8 mouse cellular contexts compared by ENCODE assay signal in the genomic region with DNA sequence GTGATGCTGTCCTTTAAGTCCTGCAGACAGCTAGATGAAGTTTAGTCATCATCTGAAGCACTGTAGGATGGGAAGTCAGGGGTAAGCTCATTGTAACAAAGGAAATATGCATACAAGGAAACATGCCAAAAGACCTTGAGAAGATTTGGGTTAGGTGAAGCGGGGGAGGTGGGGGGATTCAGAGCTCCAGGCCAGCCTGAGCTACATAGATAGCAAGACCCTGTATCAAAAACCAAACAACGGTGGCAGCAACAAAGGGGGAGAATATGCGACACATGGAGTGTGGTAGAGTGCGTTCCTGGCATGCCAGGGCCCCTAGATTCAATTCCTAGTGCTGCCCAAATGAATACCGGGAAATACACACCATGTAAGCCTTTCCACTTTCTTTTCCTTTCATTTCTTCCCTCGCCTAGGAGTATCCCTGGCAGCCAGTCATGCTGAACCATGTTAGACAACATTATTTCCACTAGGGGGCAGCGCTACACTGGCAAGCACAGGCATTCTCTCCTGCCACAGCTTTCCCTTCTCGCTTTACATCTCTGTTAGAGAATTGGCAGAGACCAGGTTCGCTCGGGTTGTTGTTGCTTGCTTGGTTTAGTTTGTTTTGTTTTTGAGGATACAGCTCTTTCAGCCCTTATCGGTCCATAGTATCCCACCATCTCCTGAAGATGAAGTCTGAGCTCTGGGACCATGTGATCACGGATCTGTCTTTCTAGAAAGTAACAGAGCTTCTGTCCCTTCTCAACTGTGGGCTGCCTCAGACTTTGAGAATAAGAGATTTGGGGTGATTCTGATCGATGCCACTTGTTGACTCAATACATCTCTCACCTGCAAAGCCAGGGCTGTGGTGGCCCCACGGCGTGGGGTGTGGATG. TPM values are rescaled to one million over a fixed set of nuclear protein-coding genes. Genes with fewer than 3 reads are reported as not detected.
DNase-seq lines count a peak whose midpoint lies in the region; ATAC-seq and TF ChIP-seq lines count a peak whose summit lies in the region.

No protein-coding gene starts in this region.

- peak; percentile 71; the same call in 1 of the 2 replicates for ATAC-seq in forebrain, embryonic 11.5 days (replicated peaks; ENCODE audit: low FRiP score)
- ATAC-seq in heart, embryonic 16.5 days (replicated peaks; ENCODE audit: extremely low read depth, insufficient read depth, low FRiP score): 0 out of 2 replicates have a peak, but pooled peaks have one; percentile 37
- no peak for ATAC-seq in liver, embryonic 12.5 days
- ATAC-seq in monocyte, adult 5-6 weeks (replicated peaks; ENCODE audit: insufficient number of reproducible peaks, low FRiP score, low TSS enrichment, poor library complexity, severe bottlenecking): peak; percentile 60; the same call in 1 of the 2 replicates

- no peaks in the 10 kb centered on the region for H3K79me2 ChIP-seq in MEL (ENCODE audit: control insufficient read depth, insufficient read depth, low read length, poor library complexity)

- peak overlapping the region; percentile 31 for H3K9ac ChIP-seq in MEL (ENCODE audit: control insufficient read depth, low read depth, low read length, poor library complexity, severe bottlenecking)
- H3K9ac ChIP-seq in forebrain, embryonic 11.5 days (ENCODE audit: low read length): no peak overlapping the region
- H3K9ac ChIP-seq in heart, embryonic 16.5 days (ENCODE audit: low read length): no peak overlapping the region
- H3K9ac ChIP-seq in liver, embryonic 12.5 days: no peak overlapping the region

- H3K27me3 ChIP-seq in MEL (ENCODE audit: control insufficient read depth in 1 of 2, insufficient read depth in 2 of 2, low read length in 2 of 2): no peaks in the 10 kb centered on the region
- peaks cover 5% of the 10 kb centered on the region for H3K27me3 ChIP-seq in forebrain, embryonic 11.5 days (ENCODE audit: control insufficient read depth, insufficient read depth, low read length)
- no peaks in the 10 kb centered on the region for H3K27me3 ChIP-seq in heart, embryonic 16.5 days (ENCODE audit: control insufficient read depth, insufficient read depth, low read length)
- peaks cover 13% of the 10 kb centered on the region; the same call in 1 of the 2 replicates for H3K27me3 ChIP-seq in liver, embryonic 12.5 days (replicated peaks)

- TF ChIP-seq CTCF in MEL (IDR thresholded peaks at IDR 0.05 in 2 of 3, conservative IDR thresholded peaks at IDR 0.05 in 1 of 3; ENCODE audit: control insufficient read depth in 1 of 3, insufficient read depth in 1 of 3, low read depth in 2 of 3, low read length in 3 of 3, poor library complexity in 1 of 3, severe bottlenecking in 1 of 3): peak; percentile 81 to 88 (median 83)

- H3K4me1 ChIP-seq in MEL (ENCODE audit: control insufficient read depth in 1 of 2, insufficient read depth in 2 of 2, low read length in 2 of 2): peaks cover 0 to 3% of the 10 kb centered on the region in 2 experiments; a peak in 1 of 4 replicates
- H3K4me1 ChIP-seq in forebrain, embryonic 11.5 days (replicated peaks; ENCODE audit: control insufficient read depth, insufficient read depth, low read length): 0 out of 2 replicates have a peak, but pooled peaks cover 4% of the 10 kb centered on the region
- H3K4me1 ChIP-seq in heart, embryonic 16.5 days (ENCODE audit: control insufficient read depth, insufficient read depth, low read length): peaks cover 14% of the 10 kb centered on the region
- peaks cover 11% of the 10 kb centered on the region for H3K4me1 ChIP-seq in liver, embryonic 12.5 days

- WGBS in forebrain, embryonic 11.5 days: 24% methylated on average over 15 of the region's 15 CpGs
- WGBS in heart, embryonic 16.5 days: 21% methylated on average over 15 of the region's 15 CpGs
- WGBS in liver, embryonic 12.5 days (ENCODE audit: insufficient replicate concordance): 21% methylated on average over 15 of the region's 15 CpGs

- no peaks in the 10 kb centered on the region for H3K9me3 ChIP-seq in MEL (replicated peaks; ENCODE audit: insufficient read depth, low read length)
- H3K9me3 ChIP-seq in forebrain, embryonic 11.5 days (ENCODE audit: control insufficient read depth, low read length): no peaks in the 10 kb centered on the region; the same call in 1 of the 2 replicates
- H3K9me3 ChIP-seq in heart, embryonic 16.5 days (replicated peaks; ENCODE audit: control insufficient read depth, low read length): peaks cover 3% of the 10 kb centered on the region; the same call in 1 of the 2 replicates
- no peaks in the 10 kb centered on the region for H3K9me3 ChIP-seq in liver, embryonic 12.5 days (replicated peaks)

- DNase-seq in MEL (ENCODE audit: low read depth, low spot score): peak; percentile 86
- DNase-seq in c-Kit-positive CD71-positive TER-119-positive erythroid progenitor cells, embryonic 14.5 days (ENCODE audit: low spot score): peak; percentile 60
- DNase-seq in forebrain, embryonic 11.5 days (ENCODE audit: low spot score): peak; percentile 75
- peak; percentile 78 for DNase-seq in kidney, postnatal 10 days
- DNase-seq in testis, postnatal 10 days (ENCODE audit: low spot score): peak; percentile 59

- TF ChIP-seq RAD21 in MEL (IDR thresholded peaks at IDR 0.05; ENCODE audit: low read depth, low read length): peak; percentile 89

- H3K27ac ChIP-seq in MEL (ENCODE audit: control insufficient read depth, low read depth, low read length): no peak overlapping the region
- no peak overlapping the region for H3K27ac ChIP-seq in forebrain, embryonic 11.5 days (ENCODE audit: low read depth, low read length)
- no peak overlapping the region for H3K27ac ChIP-seq in heart, embryonic 16.5 days (ENCODE audit: low read length)
- H3K27ac ChIP-seq in liver, embryonic 12.5 days: no peak overlapping the region

- no peak overlapping the region for H3K4me2 ChIP-seq in forebrain, embryonic 11.5 days (ENCODE audit: low read depth, low read length, severe bottlenecking)
- peak overlapping the region; percentile 49 for H3K4me2 ChIP-seq in heart, embryonic 16.5 days (ENCODE audit: low read depth, low read length)
- H3K4me2 ChIP-seq in liver, embryonic 12.5 days: peak overlapping the region; percentile 37; the same call in 1 of the 2 replicates

- TF ChIP-seq EP300 in MEL (IDR thresholded peaks at IDR 0.05; ENCODE audit: low read depth in 1 of 2, low read length in 2 of 2): no peak

- H3K36me3 ChIP-seq in MEL (ENCODE audit: control insufficient read depth in 1 of 2, insufficient read depth in 2 of 2, low read length in 2 of 2): peaks cover 0 to 2% of the 10 kb centered on the region in 2 experiments; a peak in 1 of 4 replicates
- H3K36me3 ChIP-seq in forebrain, embryonic 11.5 days (ENCODE audit: control insufficient read depth, insufficient read depth, low read length): no peaks in the 10 kb centered on the region
- H3K36me3 ChIP-seq in heart, embryonic 16.5 days (ENCODE audit: control insufficient read depth, insufficient read depth): no peaks in the 10 kb centered on the region
- no peaks in the 10 kb centered on the region for H3K36me3 ChIP-seq in liver, embryonic 12.5 days

- peak overlapping the region; percentile 17 to 35 for H3K4me3 ChIP-seq in MEL (ENCODE audit: control insufficient read depth in 1 of 2, insufficient read depth in 1 of 2, low read depth in 2 of 2, low read length in 2 of 2)
- H3K4me3 ChIP-seq in forebrain, embryonic 11.5 days (ENCODE audit: low read depth, low read length): no peak overlapping the region
- no peak overlapping the region for H3K4me3 ChIP-seq in heart, embryonic 16.5 days (ENCODE audit: low read length)
- H3K4me3 ChIP-seq in liver, embryonic 12.5 days: no peak overlapping the region

- no peak for TF ChIP-seq POLR2A in MEL (IDR thresholded peaks at IDR 0.05; ENCODE audit: control insufficient read depth in 1 of 2, insufficient read depth in 1 of 2, low read depth in 1 of 2, low read length in 2 of 2, poor library complexity in 1 of 2)

TF ChIP-seq in MEL, 35 proteins besides CTCF, POLR2A, EP300 and RAD21 (continues in another document):
- TF ChIP-seq ELF1 (IDR thresholded peaks at IDR 0.05; ENCODE audit: low read depth, low read length) (no peak), GATA1 (IDR thresholded peaks at IDR 0.05; ENCODE audit: low read depth, low read length) (no peak), MYC (IDR thresholded peaks at IDR 0.05; ENCODE audit: low read depth, low read length) (no peak), ZMIZ1 (IDR thresholded peaks at IDR 0.05; ENCODE audit: low read depth, low read length) (no peak), TCF12 (IDR thresholded peaks at IDR 0.05; ENCODE audit: low read depth, low read length) (no peak), SIN3A (IDR thresholded peaks at IDR 0.05; ENCODE audit: low read length) (peak; percentile 51; the same call in 1 of the 2 replicates), USF1 (IDR thresholded peaks at IDR 0.05; ENCODE audit: low read depth, low read length) (no peak), MAX (IDR thresholded peaks at IDR 0.05; ENCODE audit: low read length) (no peak)

RNA-seq across cellular contexts. Expression of a gene that starts 20.9 kb away (rescaled TPM):
- total RNA-seq in MEL (2012; rRNA removed): 171 and 237 TPM in 2 replicates
- polyA plus RNA-seq in MEL (2012; ENCODE audit: insufficient read depth in 1 of 2, insufficient read length in 2 of 2, low read depth in 1 of 2, low replicate concordance in 2 of 2, missing spikeins in 1 of 2): 100 to 1,000 TPM; 225 to 325 TPM
- 210 and 225 TPM in 2 replicates for polyA plus RNA-seq in forebrain, embryonic 11.5 days (2014; fragmentation: Nextera tagmentation; extraction: Ambion mirVana)
- polyA plus RNA-seq in heart, embryonic 16.5 days (2015; fragmentation: Nextera tagmentation; extraction: Ambion mirVana): 154 and 159 TPM in 2 replicates
- 171 and 176 TPM in 2 replicates for polyA plus RNA-seq in liver, embryonic 12.5 days (2016; fragmentation: Nextera tagmentation; extraction: Ambion mirVana)
- total RNA-seq in monocyte, adult 5-6 weeks (2017): 71.9 to 93.7 TPM (median 86.8 TPM) in 3 replicates

RNA-seq across cellular contexts. Expression of a gene that starts 24.2 kb away (rescaled TPM):
- 19.1 and 23.7 TPM in 2 replicates for total RNA-seq in MEL (2012; rRNA removed)
- 10 to 100 TPM in 1 of 2 experiments, not detected in 1; 41.6 TPM for polyA plus RNA-seq in MEL (2012; ENCODE audit: insufficient read depth in 1 of 2, insufficient read length in 2 of 2, low read depth in 1 of 2, low replicate concordance in 2 of 2, missing spikeins in 1 of 2)
- 6.8 and 8.6 TPM in 2 replicates for polyA plus RNA-seq in forebrain, embryonic 11.5 days (2014; fragmentation: Nextera tagmentation; extraction: Ambion mirVana)
- polyA plus RNA-seq in heart, embryonic 16.5 days (2015; fragmentation: Nextera tagmentation; extraction: Ambion mirVana): 5.6 and 8.1 TPM in 2 replicates
- 6.9 and 7.4 TPM in 2 replicates for polyA plus RNA-seq in liver, embryonic 12.5 days (2016; fragmentation: Nextera tagmentation; extraction: Ambion mirVana)
- 65.5 to 105 TPM (median 85.7 TPM) in 3 replicates for total RNA-seq in monocyte, adult 5-6 weeks (2017)

RNA-seq across cellular contexts. Expression of a gene that starts 44.5 kb away (rescaled TPM):
- 0.10 and 0.12 TPM in 2 replicates for total RNA-seq in MEL (2012; rRNA removed)
- under 1 TPM in 1 of 2 experiments, not detected in 1; 0.21 TPM for polyA plus RNA-seq in MEL (2012; ENCODE audit: insufficient read depth in 1 of 2, insufficient read length in 2 of 2, low read depth in 1 of 2, low replicate concordance in 2 of 2, missing spikeins in 1 of 2)
- polyA plus RNA-seq in forebrain, embryonic 11.5 days (2014; fragmentation: Nextera tagmentation; extraction: Ambion mirVana): 2.0 TPM in 2 replicates
- polyA plus RNA-seq in heart, embryonic 16.5 days (2015; fragmentation: Nextera tagmentation; extraction: Ambion mirVana): 6.3 and 6.8 TPM in 2 replicates
- 1.9 and 2.2 TPM in 2 replicates for polyA plus RNA-seq in liver, embryonic 12.5 days (2016; fragmentation: Nextera tagmentation; extraction: Ambion mirVana)
- 63.0 to 110 TPM (median 64.7 TPM) in 3 replicates for total RNA-seq in monocyte, adult 5-6 weeks (2017)

Comparison
In these comparisons a context has a peak if more than half of its experiments do, and no peak if none do; other contexts are left out.
1. H3K4me3 ChIP-seq: peak in MEL (2 of 2); none in forebrain, embryonic 11.5 days (single experiment), heart, embryonic 16.5 days (single experiment) and liver, embryonic 12.5 days (single experiment).
2. Peak in every context shown above with its lines, with median percentiles within 50 percentile points of each other: DNase-seq.